Mouse (Mus musculus) bone marrow macrophage, adult 2 months (primary cell): ENCODE results near the gene Ctrc.

Source experiments
- CTCF ChIP-seq: IDR thresholded peaks from 2 replicates; pipeline ENCODE4 v1.5.1; 2012; ENCODE audit warnings: low read depth, mild to moderate bottlenecking, low read length, moderate library complexity
- POLR2A ChIP-seq: IDR thresholded peaks from 2 replicates; pipeline ENCODE4 v1.6.1; 2012; ENCODE audit warnings: mild to moderate bottlenecking, low read depth, low read length, borderline replicate concordance

- TF ChIP-seq CTCF (no peak), POLR2A (no peak)
These were observed 34.8 kb downstream of the Ctrc start for GRCm38 (mm10) chr4:141811375-141811774.
